In the genomic region with DNA sequence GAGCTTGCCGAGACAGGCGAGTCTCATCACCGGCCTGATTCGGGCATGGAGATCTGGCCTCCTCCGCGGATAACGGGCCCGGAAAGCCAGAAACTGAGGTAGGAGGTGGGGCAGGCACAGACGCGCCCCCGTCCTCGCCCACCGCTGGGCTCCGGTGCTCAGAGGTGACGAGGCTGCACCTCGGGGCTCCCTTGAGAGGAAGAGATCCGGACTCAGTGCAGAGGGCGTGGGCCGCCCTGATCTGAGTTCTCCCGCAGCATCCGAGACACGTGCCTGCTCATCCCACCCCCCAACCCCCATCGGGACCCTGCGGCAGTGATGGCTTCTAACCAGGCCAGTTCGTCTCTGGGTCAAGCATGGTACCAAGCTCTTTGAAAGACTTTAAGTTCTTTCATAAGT, we compare ENCODE assay signal across 8 mouse cellular contexts. TPM values are rescaled to one million over a fixed set of nuclear protein-coding genes. Genes with fewer than 3 reads are reported as not detected.
A peak's percentile ranks its signal among the peaks of the same experiment; 100 is the strongest.
DNase-seq lines count a peak whose midpoint lies in the region; ATAC-seq and TF ChIP-seq lines count a peak whose summit lies in the region.

No protein-coding gene starts in this region.

- no peak for TF ChIP-seq CTCF in E14TG2a.4 (conservative IDR thresholded peaks at IDR 0.05; ENCODE audit: low read length)

- no peaks in the 10 kb centered on the region for H3K27me3 ChIP-seq in heart, embryonic 11.5 days (ENCODE audit: control insufficient read depth, insufficient read depth, low read length)
- H3K27me3 ChIP-seq in E14TG2a.4 (ENCODE audit: insufficient read depth, low read length), result no peaks in the 10 kb centered on the region
- no peaks in the 10 kb centered on the region for H3K27me3 ChIP-seq in forebrain, embryonic 15.5 days

- H3K36me3 ChIP-seq in heart, embryonic 11.5 days (ENCODE audit: control insufficient read depth, insufficient read depth, low read length), result peaks cover 10% of the 10 kb centered on the region; the same call in 1 of the 2 replicates
- peaks cover 69% of the 10 kb centered on the region for H3K36me3 ChIP-seq in E14TG2a.4 (ENCODE audit: insufficient read depth, low read length)
- peaks cover 41% of the 10 kb centered on the region for H3K36me3 ChIP-seq in forebrain, embryonic 15.5 days

- DNase-seq in heart, adult 11 months, result no peak
- DNase-seq in layer of hippocampus, postnatal 25 days (ENCODE audit: extremely low spot score in 1 of 2, low spot score in 1 of 2), result no peak
- no peak for DNase-seq in right cerebral cortex, adult 18-20 months
- DNase-seq in left cerebral cortex, adult 18-20 months (ENCODE audit: low spot score in 2 of 2), result no peak

- H3K4me1 ChIP-seq in heart, embryonic 11.5 days (ENCODE audit: control insufficient read depth, insufficient read depth, low read length), result 0 out of 2 replicates have a peak, but pooled peaks cover 12% of the 10 kb centered on the region
- H3K4me1 ChIP-seq in E14TG2a.4 (replicated peaks; ENCODE audit: low read depth, low read length), result peaks cover 57% of the 10 kb centered on the region
- peaks cover 40% of the 10 kb centered on the region for H3K4me1 ChIP-seq in forebrain, embryonic 15.5 days

- peak overlapping the region; percentile 76 for H3K4me2 ChIP-seq in heart, embryonic 11.5 days
- H3K4me2 ChIP-seq in forebrain, embryonic 15.5 days (replicated peaks), result peak overlapping the region; percentile 79

- peak overlapping the region; percentile 90 for H3K4me3 ChIP-seq in heart, embryonic 11.5 days (ENCODE audit: low read depth, low read length)
- H3K4me3 ChIP-seq in E14TG2a.4 (replicated peaks; ENCODE audit: low read length), result peak overlapping the region; percentile 100
- H3K4me3 ChIP-seq in forebrain, embryonic 15.5 days, result peak overlapping the region; percentile 93

- under 1% methylated on average over 25 of the region's 25 CpGs for WGBS in heart, embryonic 11.5 days (ENCODE audit: insufficient replicate concordance)
- 0% methylated on average over 21 of the region's 25 CpGs for WGBS in forebrain, embryonic 15.5 days

- H3K27ac ChIP-seq in heart, embryonic 11.5 days (ENCODE audit: low read depth, low read length), result no peak overlapping the region; the same call in 1 of the 2 replicates
- H3K27ac ChIP-seq in forebrain, embryonic 15.5 days (replicated peaks), result peak overlapping the region; percentile 46; the same call in 1 of the 2 replicates

- peak overlapping the region; percentile 92 for H3K9ac ChIP-seq in heart, embryonic 11.5 days (ENCODE audit: low read depth, low read length)
- H3K9ac ChIP-seq in forebrain, embryonic 15.5 days (replicated peaks), result peak overlapping the region; percentile 65

- ATAC-seq in heart, embryonic 11.5 days (replicated peaks; ENCODE audit: insufficient number of reproducible peaks, low FRiP score, low TSS enrichment), result peak; percentile 14; the same call in 1 of the 2 replicates
- peak; percentile 26 for ATAC-seq in forebrain, embryonic 15.5 days (replicated peaks)
- peak; percentile 11 for ATAC-seq in megakaryocyte, adult 5-6 weeks (ENCODE audit: poor library complexity, severe bottlenecking)

- H3K9me3 ChIP-seq in heart, embryonic 11.5 days (replicated peaks; ENCODE audit: control insufficient read depth, low read length), result no peaks in the 10 kb centered on the region
- no peaks in the 10 kb centered on the region for H3K9me3 ChIP-seq in E14TG2a.4 (ENCODE audit: low read length)
- H3K9me3 ChIP-seq in forebrain, embryonic 15.5 days, result no peaks in the 10 kb centered on the region

RNA-seq across cellular contexts. Expression of gene Pin1, which starts 0.4 kb away (rescaled TPM):
- polyA plus RNA-seq in heart, embryonic 11.5 days (2014; fragmentation: Nextera tagmentation; extraction: Ambion mirVana), result 53.1 and 54.6 TPM in 2 replicates
- 62.4 and 64.9 TPM in 2 replicates for polyA plus RNA-seq in forebrain, embryonic 15.5 days (2015; fragmentation: Nextera tagmentation; extraction: Ambion mirVana)
- total RNA-seq in megakaryocyte, adult 5-6 weeks (2015), result 10.2 and 10.6 TPM in 2 replicates
- total RNA-seq in megakaryocyte, adult 5-6 weeks (2017), result 7.5 and 9.8 TPM in 2 replicates
- total RNA-seq in layer of hippocampus, postnatal 25 days (2021), result 10 to 100 TPM; 31.6 to 35.8 TPM
- total RNA-seq in left cerebral cortex, adult 18-20 months (2021), result 10 to 100 TPM; 40.4 to 42.3 TPM

RNA-seq across cellular contexts. Expression of gene Fbxl12, which starts 7.7 kb away (rescaled TPM):
- 12.5 and 13.5 TPM in 2 replicates for polyA plus RNA-seq in heart, embryonic 11.5 days (2014; fragmentation: Nextera tagmentation; extraction: Ambion mirVana)
- 16.3 and 16.4 TPM in 2 replicates for polyA plus RNA-seq in forebrain, embryonic 15.5 days (2015; fragmentation: Nextera tagmentation; extraction: Ambion mirVana)
- total RNA-seq in megakaryocyte, adult 5-6 weeks (2015), result 14.4 and 20.1 TPM in 2 replicates
- 4.1 and 4.5 TPM in 2 replicates for total RNA-seq in megakaryocyte, adult 5-6 weeks (2017)
- 10 to 100 TPM; 14.7 to 23.3 TPM for total RNA-seq in layer of hippocampus, postnatal 25 days (2021)
- 10 to 100 TPM; 21.9 to 22.6 TPM for total RNA-seq in left cerebral cortex, adult 18-20 months (2021)

RNA-seq across cellular contexts. Expression of gene Ubl5, which starts 9.6 kb away (rescaled TPM):
- 330 and 338 TPM in 2 replicates for polyA plus RNA-seq in heart, embryonic 11.5 days (2014; fragmentation: Nextera tagmentation; extraction: Ambion mirVana)
- 510 and 551 TPM in 2 replicates for polyA plus RNA-seq in forebrain, embryonic 15.5 days (2015; fragmentation: Nextera tagmentation; extraction: Ambion mirVana)
- total RNA-seq in megakaryocyte, adult 5-6 weeks (2015), result 455 and 486 TPM in 2 replicates
- total RNA-seq in megakaryocyte, adult 5-6 weeks (2017), result 123 and 127 TPM in 2 replicates
- total RNA-seq in layer of hippocampus, postnatal 25 days (2021), result 100 to 1,000 TPM; 307 to 354 TPM
- total RNA-seq in left cerebral cortex, adult 18-20 months (2021), result 100 to 1,000 TPM; 310 to 319 TPM
